Mouse (Mus musculus) midbrain, embryonic 15.5 days (tissue): ENCODE data around the gene Slit3. TPM values are rescaled to one million over a fixed set of nuclear protein-coding genes. Genes with fewer than 3 reads are reported as not detected.

Source experiments
- ATAC-seq: fragments of 200-750 bp; cut with Nextera tagmentation; replicated peaks from 2 replicates; pipeline ENCODE4 v1.8.0; 2017; ENCODE audit warnings: moderate TSS enrichment
- H3K27ac ChIP-seq: fragments of 300-500 bp; sonication (generic); 2 replicates; pipeline ENCODE4 v1.5.1; 2015; ENCODE audit warnings: mild to moderate bottlenecking, inconsistent platforms
- H3K27me3 ChIP-seq: fragments of 300-500 bp; sonication (generic); replicated peaks from 2 replicates; pipeline ENCODE4 v1.6.1; 2015; ENCODE audit warnings: inconsistent platforms
- H3K36me3 ChIP-seq: fragments of 300-500 bp; sonication (generic); replicated peaks from 2 replicates; pipeline ENCODE4 v1.6.1; 2015; ENCODE audit warnings: inconsistent platforms
- H3K4me1 ChIP-seq: fragments of 300-500 bp; sonication (generic); 2 replicates; pipeline ENCODE4 v1.6.1; 2015; ENCODE audit warnings: inconsistent platforms
- H3K4me2 ChIP-seq: fragments of 300-500 bp; sonication (generic); 2 replicates; pipeline ENCODE4 v1.6.1; 2015; ENCODE audit warnings: inconsistent platforms, mild to moderate bottlenecking, moderate library complexity
- H3K4me3 ChIP-seq: fragments of 300-500 bp; sonication (generic); 2 replicates; pipeline ENCODE4 v1.5.1; 2015; ENCODE audit warnings: mild to moderate bottlenecking, inconsistent platforms
- H3K9ac ChIP-seq: fragments of 300-500 bp; sonication (generic); 2 replicates; pipeline ENCODE4 v1.6.1; 2015; ENCODE audit warnings: mild to moderate bottlenecking, inconsistent platforms
- H3K9me3 ChIP-seq: fragments of 300-500 bp; sonication (generic); 2 replicates; pipeline ENCODE4 v1.6.1; 2016; ENCODE audit warnings: inconsistent platforms
- WGBS: fragments of 180-500 bp; shearing (Covaris S2); methylation state at CpG from one replicate; pipeline ENCODE4 v1.1.7; 2015; ENCODE audit warnings: mixed read lengths; 5-methylcytosine and 5-hydroxymethylcytosine counted together
- polyA plus RNA-seq: library from polyadenylated mRNA; unstranded; fragments of >200 nt; fragmentation: Nextera tagmentation; extraction: Ambion mirVana; gene quantifications from 2 replicates; pipeline ENCODE4 v1.2.1, GENCODE M21; 2015

The Slit3 gene
- polyA plus RNA-seq, 1 experiment from 2014 or later = 5.9 TPM

- Histone ChIP-seq H3K4me1 (peaks cover 6% of the 10 kb centered on the region; the same call in 1 of the 2 replicates), H3K36me3 (no peaks in the 10 kb centered on the region), H3K9ac (no peak overlapping the region), H3K27ac (no peak overlapping the region), H3K27me3 (peaks cover 29% of the 10 kb centered on the region), H3K9me3 (no peaks in the 10 kb centered on the region), H3K4me2 (no peak overlapping the region), H3K4me3 (no peak overlapping the region)
- whole genome bisulfite sequencing = 7% methylated on average over 2 of the region's 2 CpGs
- no peak for ATAC-seq
Observed at GRCm38 (mm10) chr11:35351376-35351775, 230.4 kb downstream of the Slit3 start.

GRCm38 (mm10) chr11:35355811-35356210 is 234.8 kb downstream of the Slit3 start:
- H3K9me3 ChIP-seq = no peaks in the 10 kb centered on the region
- H3K27me3 ChIP-seq = peaks cover 50% of the 10 kb centered on the region
- no peak for ATAC-seq
- no peaks in the 10 kb centered on the region for H3K4me1 ChIP-seq
- 85% methylated on average over 4 of the region's 4 CpGs for WGBS
- H3K4me2 ChIP-seq = no peak overlapping the region
- H3K27ac ChIP-seq = no peak overlapping the region
- no peak overlapping the region for H3K9ac ChIP-seq
- H3K4me3 ChIP-seq = no peak overlapping the region
- no peaks in the 10 kb centered on the region for H3K36me3 ChIP-seq

GRCm38 (mm10) chr11:35361071-35361470 is 240.0 kb downstream of the Slit3 start:
- ATAC-seq = no peak
- H3K36me3 ChIP-seq = no peaks in the 10 kb centered on the region
- no peak overlapping the region for H3K27ac ChIP-seq
- H3K9ac ChIP-seq = no peak overlapping the region
- WGBS = 87% methylated on average over 6 of the region's 6 CpGs
- no peak overlapping the region for H3K4me3 ChIP-seq
- peaks cover 9% of the 10 kb centered on the region for H3K4me1 ChIP-seq
- peaks cover 68% of the 10 kb centered on the region for H3K27me3 ChIP-seq
- no peaks in the 10 kb centered on the region for H3K9me3 ChIP-seq
- H3K4me2 ChIP-seq = no peak overlapping the region

GRCm38 (mm10) chr11:35362975-35363374 is 242.0 kb downstream of the Slit3 start:
- Histone ChIP-seq H3K36me3 (no peaks in the 10 kb centered on the region), H3K4me2 (no peak overlapping the region), H3K9me3 (no peaks in the 10 kb centered on the region), H3K9ac (no peak overlapping the region), H3K4me1 (peaks cover 9% of the 10 kb centered on the region), H3K27ac (no peak overlapping the region), H3K27me3 (peaks cover 66% of the 10 kb centered on the region), H3K4me3 (no peak overlapping the region)
- ATAC-seq = no peak
- 60% methylated on average over 4 of the region's 4 CpGs for WGBS

GRCm38 (mm10) chr11:35364469-35364868 is 243.4 kb downstream of the Slit3 start:
- Histone ChIP-seq H3K9ac (no peak overlapping the region), H3K4me3 (no peak overlapping the region), H3K9me3 (no peaks in the 10 kb centered on the region), H3K27ac (no peak overlapping the region), H3K4me1 (peaks cover 9% of the 10 kb centered on the region), H3K36me3 (no peaks in the 10 kb centered on the region), H3K4me2 (no peak overlapping the region), H3K27me3 (peaks cover 69% of the 10 kb centered on the region)
- 25% methylated on average over 10 of the region's 10 CpGs for WGBS
- ATAC-seq = no peak

GRCm38 (mm10) chr11:35365510-35365931 is 244.5 kb downstream of the Slit3 start:
- H3K9ac ChIP-seq = no peak overlapping the region
- H3K4me2 ChIP-seq = no peak overlapping the region; the same call in 1 of the 2 replicates
- no peak overlapping the region for H3K4me3 ChIP-seq
- no peak overlapping the region for H3K27ac ChIP-seq
- WGBS = 5% methylated on average over 8 of the region's 8 CpGs
- H3K9me3 ChIP-seq = no peaks in the 10 kb centered on the region
- no peaks in the 10 kb centered on the region for H3K36me3 ChIP-seq
- H3K4me1 ChIP-seq = peaks cover 11% of the 10 kb centered on the region
- ATAC-seq = peak; percentile 58; the same call in 1 of the 2 replicates
- H3K27me3 ChIP-seq = peaks cover 74% of the 10 kb centered on the region

GRCm38 (mm10) chr11:35366611-35367010 is 245.6 kb downstream of the Slit3 start:
- no peak overlapping the region for H3K27ac ChIP-seq
- WGBS = 62% methylated on average over 4 of the region's 4 CpGs
- H3K4me3 ChIP-seq = no peak overlapping the region
- no peak overlapping the region for H3K9ac ChIP-seq
- no peak overlapping the region for H3K4me2 ChIP-seq
- H3K36me3 ChIP-seq = no peaks in the 10 kb centered on the region
- H3K27me3 ChIP-seq = peaks cover 77% of the 10 kb centered on the region
- H3K9me3 ChIP-seq = no peaks in the 10 kb centered on the region
- no peak for ATAC-seq
- H3K4me1 ChIP-seq = peaks cover 14% of the 10 kb centered on the region

- ATAC-seq = no peak
- no peak overlapping the region for H3K27ac ChIP-seq
- H3K36me3 ChIP-seq = no peaks in the 10 kb centered on the region
- H3K9ac ChIP-seq = no peak overlapping the region
- H3K27me3 ChIP-seq = peaks cover 74% of the 10 kb centered on the region
- no peak overlapping the region for H3K4me2 ChIP-seq
- H3K4me3 ChIP-seq = no peak overlapping the region
- peaks cover 14% of the 10 kb centered on the region for H3K4me1 ChIP-seq
- H3K9me3 ChIP-seq = 0 out of 2 replicates have a peak, but pooled peaks cover under 1% of the 10 kb centered on the region
- WGBS = 90% methylated on average over 4 of the region's 4 CpGs
Observed at GRCm38 (mm10) chr11:35367248-35367647, 246.2 kb downstream of the Slit3 start.

- H3K4me3 ChIP-seq = no peak overlapping the region
- H3K9ac ChIP-seq = no peak overlapping the region
- no peak for ATAC-seq
- H3K27me3 ChIP-seq = peaks cover 58% of the 10 kb centered on the region
- H3K36me3 ChIP-seq = no peaks in the 10 kb centered on the region
- 29% methylated on average over 7 of the region's 7 CpGs for WGBS
- H3K9me3 ChIP-seq = peaks cover 3% of the 10 kb centered on the region; the same call in 1 of the 2 replicates
- H3K4me1 ChIP-seq = peaks cover 14% of the 10 kb centered on the region
- H3K27ac ChIP-seq = no peak overlapping the region
- H3K4me2 ChIP-seq = no peak overlapping the region
Observed at GRCm38 (mm10) chr11:35369964-35370363, 248.9 kb downstream of the Slit3 start.

GRCm38 (mm10) chr11:35370705-35371104 is 249.7 kb downstream of the Slit3 start:
- no peak for ATAC-seq
- Histone ChIP-seq H3K9me3 (peaks cover 3% of the 10 kb centered on the region; the same call in 1 of the 2 replicates), H3K9ac (no peak overlapping the region), H3K4me1 (peaks cover 7% of the 10 kb centered on the region), H3K4me2 (no peak overlapping the region), H3K36me3 (no peaks in the 10 kb centered on the region), H3K27me3 (peaks cover 62% of the 10 kb centered on the region), H3K27ac (no peak overlapping the region), H3K4me3 (no peak overlapping the region)
- 12% methylated on average over 5 of the region's 5 CpGs for WGBS

- Histone ChIP-seq H3K36me3 (no peaks in the 10 kb centered on the region), H3K4me2 (no peak overlapping the region), H3K9ac (no peak overlapping the region), H3K9me3 (peaks cover 3% of the 10 kb centered on the region; the same call in 1 of the 2 replicates), H3K4me3 (no peak overlapping the region), H3K4me1 (peaks cover 5% of the 10 kb centered on the region; the same call in 1 of the 2 replicates), H3K27me3 (peaks cover 58% of the 10 kb centered on the region), H3K27ac (no peak overlapping the region)
- no peak for ATAC-seq
- WGBS = 93% methylated on average over 3 of the region's 3 CpGs
Observed at GRCm38 (mm10) chr11:35372410-35372809, 251.4 kb downstream of the Slit3 start.

GRCm38 (mm10) chr11:35375072-35375471 is 254.0 kb downstream of the Slit3 start:
- Histone ChIP-seq H3K4me1 (peaks cover 5% of the 10 kb centered on the region; the same call in 1 of the 2 replicates), H3K27ac (no peak overlapping the region), H3K4me3 (no peak overlapping the region), H3K36me3 (no peaks in the 10 kb centered on the region), H3K4me2 (no peak overlapping the region), H3K9me3 (peaks cover 3% of the 10 kb centered on the region; the same call in 1 of the 2 replicates), H3K27me3 (peaks cover 40% of the 10 kb centered on the region), H3K9ac (no peak overlapping the region)
- no peak for ATAC-seq
- 67% methylated on average over 4 of the region's 4 CpGs for WGBS

- Histone ChIP-seq H3K4me1 (no peaks in the 10 kb centered on the region), H3K27ac (no peak overlapping the region), H3K9me3 (no peaks in the 10 kb centered on the region), H3K4me3 (no peak overlapping the region), H3K36me3 (no peaks in the 10 kb centered on the region), H3K4me2 (no peak overlapping the region), H3K9ac (no peak overlapping the region), H3K27me3 (peaks cover 25% of the 10 kb centered on the region)
- 83% methylated on average over 7 of the region's 7 CpGs for WGBS
- no peak for ATAC-seq
Observed at GRCm38 (mm10) chr11:35378802-35379201, 257.8 kb downstream of the Slit3 start.
